Mouse (Mus musculus) intestine, embryonic 15.5 days (tissue): Measurements from ENCODE around the gene Podn. TPM values are rescaled to one million over a fixed set of nuclear protein-coding genes. Genes with fewer than 3 reads are reported as not detected.
"Not testable (repeated sequence)": the region's sequence is repeated elsewhere in the genome, so short reads cannot be mapped to it uniquely, and the experiment has no call there.

Experiments
- ATAC-seq: fragments of 200-750 bp; cut with Nextera tagmentation; 2 replicates; pipeline ENCODE4 v1.8.0; 2017; ENCODE audit warnings: moderate TSS enrichment, moderate library complexity
- H3K27ac ChIP-seq: fragments of 300-500 bp; sonication (generic); 2 replicates; pipeline ENCODE4 v1.5.1; 2015; ENCODE audit warnings: mild to moderate bottlenecking, inconsistent platforms
- H3K27me3 ChIP-seq: fragments of 300-500 bp; sonication (generic); replicated peaks from 2 replicates; pipeline ENCODE4 v1.6.1; 2015; ENCODE audit warnings: inconsistent platforms
- H3K36me3 ChIP-seq: fragments of 300-500 bp; sonication (generic); 2 replicates; pipeline ENCODE4 v1.6.1; 2015; ENCODE audit warnings: inconsistent platforms
- H3K4me1 ChIP-seq: fragments of 300-500 bp; sonication (generic); replicated peaks from 2 replicates; pipeline ENCODE4 v1.6.1; 2015; ENCODE audit warnings: inconsistent platforms
- H3K4me2 ChIP-seq: fragments of 300-500 bp; sonication (generic); replicated peaks from 2 replicates; pipeline ENCODE4 v1.6.1; 2015; ENCODE audit warnings: mild to moderate bottlenecking, inconsistent platforms
- H3K4me3 ChIP-seq: fragments of 300-500 bp; sonication (generic); replicated peaks from 2 replicates; pipeline ENCODE4 v1.5.1; 2015; ENCODE audit warnings: inconsistent platforms
- H3K9ac ChIP-seq: fragments of 300-500 bp; sonication (generic); 2 replicates; pipeline ENCODE4 v1.6.1; 2015; ENCODE audit warnings: inconsistent platforms
- H3K9me3 ChIP-seq: fragments of 300-500 bp; sonication (generic); 2 replicates; pipeline ENCODE4 v1.6.1; 2016; ENCODE audit warnings: inconsistent platforms
- WGBS: fragments of 180-500 bp; shearing (Covaris S2); methylation state at CpG from one replicate; pipeline ENCODE4 v1.1.7; 2015; 5-methylcytosine and 5-hydroxymethylcytosine counted together
- polyA plus RNA-seq: library from polyadenylated mRNA; unstranded; fragments of >200 nt; fragmentation: Nextera tagmentation; extraction: Ambion mirVana; gene quantifications from 2 replicates; pipeline ENCODE4 v1.2.1, GENCODE M21; 2015

Podn gene
- polyA plus RNA-seq, 1 experiment from 2014 or later, result 1.1 TPM

DNA sequence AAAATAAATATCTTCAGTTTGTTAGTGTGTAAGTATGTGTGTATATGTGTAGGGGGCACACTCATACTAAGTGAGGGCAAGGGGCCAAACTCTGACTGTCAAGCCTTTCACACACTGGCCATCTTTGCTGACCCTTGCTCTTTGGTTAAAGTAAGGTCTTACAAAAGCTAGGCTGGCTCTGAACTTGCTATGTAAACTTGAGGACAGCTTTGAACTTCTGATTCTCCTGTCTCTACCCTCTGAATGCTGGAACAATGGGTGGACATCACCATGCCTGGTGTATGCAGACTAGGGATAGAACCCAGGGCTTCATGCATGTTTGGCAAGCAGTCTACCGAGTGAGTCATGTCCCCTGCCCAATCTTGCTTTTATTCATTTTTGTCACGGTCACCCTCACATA, 20.2 kb upstream of the Podn start:
- Histone ChIP-seq H3K27ac (no peak overlapping the region), H3K27me3 (no peaks in the 10 kb centered on the region), H3K9me3 (no peaks in the 10 kb centered on the region), H3K4me3 (no peak overlapping the region), H3K9ac (no peak overlapping the region), H3K4me2 (no peak overlapping the region), H3K36me3 (no peaks in the 10 kb centered on the region), H3K4me1 (no peaks in the 10 kb centered on the region)
- no peak for ATAC-seq
- 91% methylated on average over 2 of the region's 2 CpGs for WGBS

DNA sequence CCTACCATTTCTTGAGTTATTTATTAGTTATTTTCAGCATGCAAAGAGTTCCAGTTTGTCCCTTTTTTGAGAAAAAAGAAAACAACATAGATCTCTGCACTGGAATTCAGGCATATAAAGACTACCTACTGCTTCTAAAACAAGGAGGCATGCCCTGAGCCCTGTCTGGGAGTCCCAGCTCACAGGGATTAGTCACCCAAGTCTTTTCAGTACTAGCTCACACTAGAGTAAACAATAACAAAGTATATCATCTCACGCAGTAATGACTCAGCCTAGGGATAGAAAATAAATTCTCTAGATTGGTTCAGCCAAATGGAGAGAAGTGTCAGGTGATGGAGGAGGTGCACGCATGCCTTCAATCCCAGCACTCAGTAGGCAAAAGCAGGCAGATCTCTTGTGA, 14.5 kb upstream of the Podn start:
- no peaks in the 10 kb centered on the region for H3K4me1 ChIP-seq
- no peak overlapping the region for H3K9ac ChIP-seq
- H3K27ac ChIP-seq, result no peak overlapping the region
- H3K36me3 ChIP-seq, result no peaks in the 10 kb centered on the region
- no peak for ATAC-seq
- H3K4me2 ChIP-seq, result no peak overlapping the region
- 82% methylated on average over 2 of the region's 2 CpGs for WGBS
- H3K9me3 ChIP-seq, result no peaks in the 10 kb centered on the region
- no peaks in the 10 kb centered on the region for H3K27me3 ChIP-seq
- H3K4me3 ChIP-seq, result no peak overlapping the region

DNA sequence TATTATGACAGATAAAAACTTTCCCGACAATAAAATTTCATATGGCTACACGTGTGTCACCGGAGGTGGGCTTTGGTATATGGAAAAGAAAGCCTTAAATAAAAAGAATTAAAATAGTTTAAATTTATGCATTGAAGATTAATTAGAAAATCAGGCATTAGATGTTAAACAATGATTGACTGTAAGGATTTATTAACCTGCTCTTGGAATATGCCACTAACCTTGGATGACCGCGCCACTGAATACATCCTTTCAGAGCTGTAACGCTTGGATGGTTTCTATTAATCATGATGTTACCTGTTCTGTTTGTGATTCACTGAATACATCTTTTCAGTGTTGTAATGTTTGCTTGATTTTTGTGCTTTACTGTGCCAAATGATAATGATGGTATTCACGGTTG, 13.5 kb upstream of the Podn start:
- H3K27me3 ChIP-seq, result no peaks in the 10 kb centered on the region
- WGBS, result 95% methylated on average over 7 of the region's 7 CpGs
- no peak for ATAC-seq

DNA sequence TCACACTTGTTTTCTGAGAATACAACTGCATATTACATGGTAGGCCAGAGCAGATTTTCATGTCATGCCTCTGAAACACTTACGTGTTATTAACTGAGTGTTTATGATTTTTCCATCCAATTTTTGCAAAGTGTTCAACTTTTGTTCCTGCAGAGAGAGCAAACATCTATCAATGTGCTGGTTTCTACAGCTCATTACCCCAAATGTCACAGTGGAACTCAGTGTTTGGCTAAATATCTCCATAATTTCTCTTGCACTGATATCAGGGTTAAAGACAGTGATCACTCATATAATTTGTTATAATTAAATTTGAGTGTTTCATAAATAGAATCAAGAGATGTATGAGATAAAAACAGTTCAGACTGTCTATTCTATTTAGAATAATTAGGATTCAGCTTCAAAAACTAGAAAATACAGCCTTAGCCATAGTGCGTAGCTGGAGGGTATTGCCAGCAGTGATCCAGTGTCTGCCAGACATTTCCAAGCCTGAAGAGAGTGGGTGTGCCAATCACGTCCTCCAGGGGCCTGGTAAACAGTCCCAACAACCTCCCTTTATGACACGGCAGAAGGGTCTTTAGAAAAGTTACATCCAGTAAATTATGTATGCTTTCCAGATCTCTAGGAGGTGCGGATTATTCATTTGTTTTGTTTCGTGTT, 3.4 kb downstream of the Podn start:
- H3K27me3 ChIP-seq, result no peaks in the 10 kb centered on the region
- no peak overlapping the region for H3K4me3 ChIP-seq
- no peaks in the 10 kb centered on the region for H3K4me1 ChIP-seq
- no peak overlapping the region for H3K4me2 ChIP-seq
- no peaks in the 10 kb centered on the region; the same call in 1 of the 2 replicates for H3K36me3 ChIP-seq
- H3K9ac ChIP-seq, result no peak overlapping the region
- no peak overlapping the region for H3K27ac ChIP-seq
- H3K9me3 ChIP-seq, result no peaks in the 10 kb centered on the region
- ATAC-seq, result no peak
- 78% methylated on average over 6 of the region's 6 CpGs for WGBS

More for the DNA sequence above, 13.5 kb upstream of the Podn start:
- H3K4me1 ChIP-seq, result no peaks in the 10 kb centered on the region
- H3K4me3 ChIP-seq, result no peak overlapping the region
- no peak overlapping the region for H3K27ac ChIP-seq
- H3K9ac ChIP-seq, result no peak overlapping the region
- no peak overlapping the region for H3K4me2 ChIP-seq
- H3K36me3 ChIP-seq, result no peaks in the 10 kb centered on the region
- H3K9me3 ChIP-seq, result no peaks in the 10 kb centered on the region

GRCm38 (mm10) chr4:108083993-108084392, 12.3 kb downstream of the Podn start:
- Histone ChIP-seq H3K4me1 (no peaks in the 10 kb centered on the region), H3K4me3 (no peak overlapping the region), H3K27me3 (no peaks in the 10 kb centered on the region), H3K9me3 (no peaks in the 10 kb centered on the region), H3K36me3 (no peaks in the 10 kb centered on the region), H3K9ac (no peak overlapping the region), H3K4me2 (no peak overlapping the region), H3K27ac (no peak overlapping the region)
- no peak for ATAC-seq
- 92% methylated on average over 2 of the region's 2 CpGs for WGBS

GRCm38 (mm10) chr4:108083032-108083735, 13.1 kb downstream of the Podn start:
- Histone ChIP-seq H3K9ac (no peak overlapping the region), H3K4me1 (no peaks in the 10 kb centered on the region), H3K9me3 (no peaks in the 10 kb centered on the region), H3K27me3 (no peaks in the 10 kb centered on the region), H3K4me2 (no peak overlapping the region), H3K4me3 (no peak overlapping the region), H3K36me3 (no peaks in the 10 kb centered on the region), H3K27ac (no peak overlapping the region)
- 82% methylated on average over 6 of the region's 6 CpGs for WGBS
- no peak for ATAC-seq

- ATAC-seq, result no peak
- Histone ChIP-seq H3K4me3 (no peak overlapping the region), H3K27me3 (no peaks in the 10 kb centered on the region), H3K9ac (no peak overlapping the region), H3K9me3 (no peaks in the 10 kb centered on the region), H3K4me2 (no peak overlapping the region), H3K36me3 (no peaks in the 10 kb centered on the region), H3K4me1 (no peaks in the 10 kb centered on the region), H3K27ac (no peak overlapping the region)
- 94% methylated on average over 2 of the region's 2 CpGs for WGBS
Measured at GRCm38 (mm10) chr4:108082401-108082806, 13.8 kb downstream of the Podn start.

DNA sequence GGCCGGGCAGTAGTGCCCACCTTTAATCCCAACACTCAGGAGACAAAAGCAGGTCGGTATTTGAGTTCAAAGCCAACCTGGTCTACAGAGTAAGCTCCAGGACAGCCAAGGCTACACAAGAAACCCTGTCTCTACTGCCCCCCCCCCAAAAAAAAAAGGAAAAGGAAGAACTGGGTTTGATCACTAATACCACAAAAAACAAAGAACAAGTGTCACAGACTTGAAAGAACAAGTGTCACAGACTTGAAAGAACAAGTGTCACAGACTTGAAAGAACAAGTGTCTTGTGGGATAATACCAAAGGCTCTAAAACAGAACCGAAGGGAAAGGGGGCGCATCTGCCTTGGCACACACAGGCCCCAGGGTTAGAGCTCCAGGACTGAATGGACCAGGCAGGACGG, 15.4 kb downstream of the Podn start:
- no peaks in the 10 kb centered on the region for H3K27me3 ChIP-seq
- no peak for ATAC-seq
- no peak overlapping the region for H3K9ac ChIP-seq
- H3K36me3 ChIP-seq, result no peaks in the 10 kb centered on the region
- no peak overlapping the region for H3K4me3 ChIP-seq
- H3K4me1 ChIP-seq, result no peaks in the 10 kb centered on the region
- WGBS, result 82% methylated on average over 5 of the region's 5 CpGs
- no peak overlapping the region for H3K27ac ChIP-seq
- H3K4me2 ChIP-seq, result no peak overlapping the region
- no peaks in the 10 kb centered on the region for H3K9me3 ChIP-seq

DNA sequence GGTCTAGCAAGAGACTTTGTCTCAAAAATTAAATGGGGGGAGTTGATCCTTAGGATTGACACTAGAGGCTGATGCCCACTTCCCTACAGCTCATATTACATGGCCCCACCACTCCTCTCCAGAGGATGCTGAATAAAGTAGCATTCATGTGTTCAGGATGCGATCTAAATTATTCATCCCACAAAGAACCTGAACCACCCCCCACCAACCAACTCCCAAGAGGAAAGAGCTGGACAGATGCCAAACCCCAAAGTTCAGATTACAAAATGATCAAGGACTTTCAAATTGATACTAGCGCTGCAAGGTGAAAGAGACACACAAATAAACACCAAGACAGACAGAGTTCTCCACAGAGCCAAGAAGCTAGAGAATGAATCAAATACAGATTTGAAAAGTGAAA, 16.5 kb downstream of the Podn start:
- no peaks in the 10 kb centered on the region for H3K27me3 ChIP-seq
- no peak overlapping the region for H3K9ac ChIP-seq
- 71% methylated on average over 2 of the region's 2 CpGs for WGBS
- no peaks in the 10 kb centered on the region for H3K9me3 ChIP-seq
- no peaks in the 10 kb centered on the region for H3K4me1 ChIP-seq
- no peak for ATAC-seq
- no peak overlapping the region for H3K4me2 ChIP-seq
- H3K36me3 ChIP-seq, result no peaks in the 10 kb centered on the region
- H3K27ac ChIP-seq, result no peak overlapping the region
- no peak overlapping the region for H3K4me3 ChIP-seq

GRCm38 (mm10) chr4:108079191-108079590, 17.1 kb downstream of the Podn start:
- WGBS, result 86% methylated on average over 15 of the region's 15 CpGs
- H3K36me3 ChIP-seq, H3K9ac ChIP-seq, H3K4me3 ChIP-seq, ATAC-seq, H3K27me3 ChIP-seq, H3K9me3 ChIP-seq, H3K4me2 ChIP-seq, H3K27ac ChIP-seq, H3K4me1 ChIP-seq: not testable (repeated sequence)

- WGBS, result 76% methylated on average over 3 of the region's 3 CpGs
- H3K36me3 ChIP-seq, result no peaks in the 10 kb centered on the region
- ATAC-seq, result no peak
Measured at GRCm38 (mm10) chr4:108077224-108077955, 18.9 kb downstream of the Podn start.

GRCm38 (mm10) chr4:108074204-108074823, 21.9 kb downstream of the Podn start:
- H3K27me3 ChIP-seq, result no peaks in the 10 kb centered on the region
- 81% methylated on average over 3 of the region's 3 CpGs for WGBS
- no peaks in the 10 kb centered on the region for H3K36me3 ChIP-seq
- no peak overlapping the region for H3K4me3 ChIP-seq
- no peak for ATAC-seq
- H3K9me3 ChIP-seq, result no peaks in the 10 kb centered on the region
- H3K4me2 ChIP-seq, result no peak overlapping the region
- H3K27ac ChIP-seq, result no peak overlapping the region
- peaks cover 5% of the 10 kb centered on the region; the same call in 1 of the 2 replicates for H3K4me1 ChIP-seq
- no peak overlapping the region for H3K9ac ChIP-seq

More at GRCm38 (mm10) chr4:108077224-108077955, 18.9 kb downstream of the Podn start:
- Histone ChIP-seq H3K9ac (no peak overlapping the region), H3K27ac (no peak overlapping the region), H3K4me3 (no peak overlapping the region), H3K9me3 (no peaks in the 10 kb centered on the region), H3K27me3 (no peaks in the 10 kb centered on the region), H3K4me2 (no peak overlapping the region), H3K4me1 (no peaks in the 10 kb centered on the region)
